Mouse (Mus musculus) heart, embryonic 10.5 days (tissue): ENCODE results near the gene Magi1. TPM values are rescaled to one million over a fixed set of nuclear protein-coding genes. Genes with fewer than 3 reads are reported as not detected.

ENCODE experiments used
- DNase-seq: peaks from one replicate; pipeline ENCODE4 v3.0.0-alpha.2; 2017; ENCODE audit warnings: low spot score
- H3K27ac ChIP-seq: fragments of 300-500 bp; sonication (generic); 2 replicates; pipeline ENCODE4 v1.5.1; 2016; ENCODE audit warnings: mild to moderate bottlenecking
- H3K27me3 ChIP-seq: fragments of 300-500 bp; sonication (generic); 2 replicates; pipeline ENCODE4 v1.6.1; 2016; ENCODE audit warnings: mild to moderate bottlenecking; ENCODE audit not compliant: poor library complexity, insufficient read depth, severe bottlenecking
- H3K36me3 ChIP-seq: fragments of 300-500 bp; sonication (generic); 2 replicates; pipeline ENCODE4 v1.6.1; 2016; ENCODE audit warnings: mild to moderate bottlenecking, moderate library complexity
- H3K4me1 ChIP-seq: fragments of 300-500 bp; sonication (generic); 2 replicates; pipeline ENCODE4 v1.6.1; 2016; ENCODE audit warnings: mild to moderate bottlenecking
- H3K4me3 ChIP-seq: fragments of 300-500 bp; sonication (generic); 2 replicates; pipeline ENCODE4 v1.5.1; 2016; ENCODE audit warnings: mild to moderate bottlenecking, moderate library complexity
- H3K9me3 ChIP-seq: fragments of 300-500 bp; sonication (generic); 2 replicates; pipeline ENCODE4 v1.6.1; 2016; ENCODE audit warnings: mild to moderate bottlenecking, moderate library complexity
- WGBS: fragments of 180-500 bp; shearing (Covaris S2); methylation state at CpG from one replicate; pipeline ENCODE4 v1.1.7; 2016; 5-methylcytosine and 5-hydroxymethylcytosine counted together
- polyA plus RNA-seq: library from polyadenylated mRNA; unstranded; fragments of >200 nt; fragmentation: Nextera tagmentation; extraction: Ambion mirVana; gene quantifications from 2 replicates; pipeline ENCODE4 v1.2.1, GENCODE M21; 2016

Gene Magi1
- polyA plus RNA-seq, 1 experiment from 2014 or later, result 10.5 TPM

DNA sequence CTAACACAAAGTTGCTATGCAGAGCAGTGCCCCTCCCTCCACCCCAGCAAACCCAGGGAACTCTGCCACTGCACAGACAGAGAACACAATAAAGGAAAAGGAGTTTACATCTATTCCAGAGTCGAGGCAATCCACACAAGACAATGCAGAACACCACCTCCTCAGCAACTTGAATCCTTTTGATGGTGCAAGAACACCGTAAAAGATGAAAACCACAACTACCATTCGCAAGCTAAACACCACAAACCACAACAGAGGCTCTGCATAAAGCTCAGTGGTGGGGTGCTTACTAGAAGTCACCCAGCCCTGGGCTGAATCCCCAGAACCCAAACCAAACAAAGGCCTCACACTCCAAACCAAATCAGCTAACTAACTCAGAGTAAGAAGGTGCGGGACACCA is 99.4 kb downstream of the Magi1 start:
- Histone ChIP-seq H3K4me1 (peaks cover 75% of the 10 kb centered on the region), H3K4me3 (no peak overlapping the region), H3K27ac (peak overlapping the region; percentile 78; the same call in 1 of the 2 replicates), H3K27me3 (no peaks in the 10 kb centered on the region), H3K36me3 (no peaks in the 10 kb centered on the region), H3K9me3 (no peaks in the 10 kb centered on the region)
- no peak for DNase-seq
- 77% methylated on average over 4 of the region's 4 CpGs for WGBS

- no peaks in the 10 kb centered on the region for H3K9me3 ChIP-seq
- H3K36me3 ChIP-seq, result no peaks in the 10 kb centered on the region
- H3K27ac ChIP-seq, result peak overlapping the region; percentile 78
- peak overlapping the region; percentile 29; the same call in 1 of the 2 replicates for H3K4me3 ChIP-seq
- H3K4me1 ChIP-seq, result peaks cover 75% of the 10 kb centered on the region
- no peak for DNase-seq
- 50% methylated on average over 14 of the region's 14 CpGs for WGBS
- H3K27me3 ChIP-seq, result no peaks in the 10 kb centered on the region
These were observed 100.3 kb downstream of the Magi1 start for GRCm38 (mm10) chr6:94183354-94183851.

- Histone ChIP-seq H3K36me3 (no peaks in the 10 kb centered on the region), H3K4me3 (no peak overlapping the region), H3K9me3 (no peaks in the 10 kb centered on the region), H3K27me3 (no peaks in the 10 kb centered on the region), H3K27ac (peak overlapping the region; percentile 39; the same call in 1 of the 2 replicates), H3K4me1 (peaks cover 80% of the 10 kb centered on the region)
- DNase-seq, result no peak
- WGBS, result 42% methylated on average over 2 of the region's 2 CpGs
These were observed 102.0 kb downstream of the Magi1 start for GRCm38 (mm10) chr6:94181673-94182255.

DNA sequence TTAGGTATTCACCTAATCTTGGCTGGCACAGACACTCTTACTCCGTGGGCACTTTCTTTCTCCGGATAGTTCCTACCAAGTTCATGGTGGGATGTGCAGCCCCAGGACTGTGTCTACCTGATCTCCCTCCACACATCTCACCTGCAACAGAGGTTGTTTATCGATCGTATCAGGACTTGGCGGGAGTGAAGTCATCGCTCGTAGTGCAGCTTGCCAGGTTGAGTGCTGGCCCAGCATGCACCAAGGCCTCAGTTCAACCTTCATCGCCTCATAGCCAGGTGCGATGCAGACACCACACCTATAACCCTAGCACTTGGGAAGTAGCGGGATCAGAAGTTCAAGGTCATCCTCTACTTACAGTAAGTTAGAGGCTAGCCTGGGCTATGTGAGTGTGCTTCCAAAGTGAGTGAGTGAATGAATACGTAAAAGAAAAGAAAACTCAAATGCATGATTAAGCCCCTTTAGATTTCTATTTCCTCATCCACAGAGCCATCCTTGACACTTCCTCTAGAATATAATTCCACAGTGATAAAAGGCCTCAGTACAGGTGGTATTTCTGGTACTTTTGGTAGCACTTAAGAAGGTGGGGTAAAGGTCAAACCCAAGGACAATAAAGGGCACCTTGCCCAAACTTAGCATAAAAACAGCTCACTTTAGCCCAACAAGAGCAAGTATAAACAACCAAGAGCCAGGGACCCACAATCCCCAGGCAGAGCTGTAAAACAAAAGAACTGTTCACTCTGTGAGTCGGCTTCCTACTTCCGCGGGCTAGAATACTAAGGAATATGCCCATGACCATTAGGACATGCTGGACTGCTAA is 103.2 kb downstream of the Magi1 start:
- DNase-seq, result no peak
- Histone ChIP-seq H3K4me3 (no peak overlapping the region), H3K27me3 (no peaks in the 10 kb centered on the region), H3K27ac (0 out of 2 replicates have a peak overlapping the region, but pooled peaks have one; percentile 25), H3K4me1 (peaks cover 74% of the 10 kb centered on the region), H3K9me3 (no peaks in the 10 kb centered on the region), H3K36me3 (no peaks in the 10 kb centered on the region)
- WGBS, result 91% methylated on average over 14 of the region's 14 CpGs

- WGBS, result 65% methylated on average over 3 of the region's 3 CpGs
- H3K4me1 ChIP-seq, result peaks cover 54% of the 10 kb centered on the region
- H3K4me3 ChIP-seq, result no peak overlapping the region
- H3K27ac ChIP-seq, result peak overlapping the region; percentile 23; the same call in 1 of the 2 replicates
- no peaks in the 10 kb centered on the region for H3K36me3 ChIP-seq
- no peak for DNase-seq
- no peaks in the 10 kb centered on the region for H3K9me3 ChIP-seq
- H3K27me3 ChIP-seq, result no peaks in the 10 kb centered on the region
These were observed 106.2 kb downstream of the Magi1 start for GRCm38 (mm10) chr6:94177559-94177958.

DNA sequence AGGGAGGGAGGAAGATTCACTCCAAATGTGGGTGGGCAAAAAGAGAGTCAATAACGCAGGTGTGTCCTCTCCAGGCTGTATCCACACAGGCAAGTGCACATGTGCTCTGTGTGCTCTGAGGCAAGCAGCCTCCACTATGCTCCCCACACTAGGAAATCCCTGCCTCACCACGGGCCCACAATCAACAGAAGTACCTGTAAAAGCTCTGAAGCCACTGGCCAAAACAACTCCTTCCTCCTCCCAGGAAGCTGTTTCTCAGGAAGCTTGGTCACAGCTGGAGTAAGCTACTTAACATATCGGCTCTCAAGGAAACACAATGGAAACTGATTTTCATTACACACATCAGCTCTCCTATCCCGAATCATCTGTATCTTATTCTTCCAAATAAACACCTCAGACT is 107.0 kb downstream of the Magi1 start:
- Histone ChIP-seq H3K4me1 (peaks cover 53% of the 10 kb centered on the region), H3K27me3 (no peaks in the 10 kb centered on the region), H3K36me3 (no peaks in the 10 kb centered on the region), H3K4me3 (no peak overlapping the region), H3K27ac (peak overlapping the region; percentile 44; the same call in 1 of the 2 replicates), H3K9me3 (no peaks in the 10 kb centered on the region)
- WGBS, result 27% methylated on average over 4 of the region's 4 CpGs
- DNase-seq, result no peak

DNA sequence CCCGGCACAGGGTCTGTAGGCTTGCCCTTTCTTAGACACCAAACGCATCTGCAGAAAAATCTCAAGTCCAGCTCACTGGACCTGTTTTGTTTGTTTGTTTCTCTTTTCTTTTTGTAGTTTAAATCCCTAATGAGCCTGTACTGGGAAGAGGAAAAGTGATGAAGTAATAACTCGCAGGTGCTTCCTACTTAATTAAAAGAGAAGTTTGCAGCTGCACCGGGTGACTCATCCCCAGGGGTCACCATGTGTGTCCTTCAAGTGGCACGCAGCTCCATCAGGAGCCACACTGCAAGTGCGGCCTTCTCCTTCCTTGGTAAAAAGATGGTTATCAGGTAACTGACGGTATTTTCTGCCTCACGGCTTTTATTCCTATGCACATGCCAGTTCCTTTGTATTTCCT is 112.5 kb downstream of the Magi1 start:
- WGBS, result 43% methylated on average over 8 of the region's 8 CpGs
- Histone ChIP-seq H3K4me3 (no peak overlapping the region), H3K27me3 (no peaks in the 10 kb centered on the region), H3K27ac (peak overlapping the region; percentile 43; the same call in 1 of the 2 replicates), H3K9me3 (no peaks in the 10 kb centered on the region), H3K36me3 (no peaks in the 10 kb centered on the region), H3K4me1 (peaks cover 52% of the 10 kb centered on the region)
- no peak for DNase-seq

DNA sequence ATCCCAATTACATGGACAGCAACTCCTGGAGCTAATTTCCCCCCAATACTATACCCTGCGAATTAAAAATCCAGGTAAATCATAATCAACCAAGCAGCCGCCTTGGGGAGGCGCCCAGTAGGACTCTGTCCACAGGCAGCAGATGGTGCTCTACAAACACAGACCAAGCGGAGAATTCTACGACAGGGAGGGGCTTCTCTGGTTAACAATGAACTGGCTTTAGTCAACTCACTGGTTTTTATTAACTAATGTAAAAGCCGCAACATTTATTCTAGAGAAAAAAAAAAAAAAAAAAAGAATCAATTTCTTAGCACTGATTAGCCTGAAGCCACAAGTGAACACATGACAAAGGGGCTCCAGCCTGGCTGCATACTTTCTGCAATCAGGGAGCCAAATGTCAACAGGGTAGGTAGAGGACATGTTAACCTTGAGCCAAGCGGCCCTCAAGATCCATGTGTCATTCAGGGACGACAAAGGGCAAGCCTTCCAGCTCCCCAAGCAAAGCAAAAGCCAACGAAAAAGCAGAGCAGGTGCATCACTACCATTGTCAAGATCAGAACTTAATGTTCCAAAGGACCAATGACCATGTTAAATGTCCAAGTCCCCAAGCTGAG is 114.0 kb downstream of the Magi1 start:
- Histone ChIP-seq H3K27me3 (no peaks in the 10 kb centered on the region), H3K9me3 (no peaks in the 10 kb centered on the region), H3K4me3 (no peak overlapping the region), H3K36me3 (no peaks in the 10 kb centered on the region), H3K4me1 (peaks cover 64% of the 10 kb centered on the region), H3K27ac (peak overlapping the region; percentile 69)
- 64% methylated on average over 9 of the region's 9 CpGs for WGBS
- no peak for DNase-seq

DNA sequence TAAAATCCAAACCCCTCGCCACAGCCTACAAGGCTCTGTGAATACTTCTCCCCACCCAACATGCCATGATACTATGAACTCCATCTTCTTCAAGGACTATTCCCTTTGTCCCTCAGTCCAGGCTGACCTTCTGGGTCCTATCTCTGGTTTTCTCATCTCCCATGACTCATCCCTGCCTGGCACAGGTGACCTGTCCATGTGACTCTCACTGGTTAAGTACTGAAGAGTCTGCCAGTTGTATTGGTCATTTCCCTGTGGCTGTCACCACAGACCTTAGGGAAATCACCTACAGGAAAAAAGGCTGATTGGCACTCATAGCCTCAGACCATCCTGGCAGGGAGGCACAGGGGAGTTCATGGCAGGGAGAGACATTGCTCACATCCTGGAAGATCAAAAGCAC is 117.8 kb downstream of the Magi1 start:
- WGBS, result 79% methylated on average over 1 of the region's 1 CpGs
- H3K4me3 ChIP-seq, result no peak overlapping the region
- no peaks in the 10 kb centered on the region for H3K36me3 ChIP-seq
- H3K27ac ChIP-seq, result peak overlapping the region; percentile 81
- no peak for DNase-seq
- peaks cover 73% of the 10 kb centered on the region for H3K4me1 ChIP-seq
- H3K27me3 ChIP-seq, result no peaks in the 10 kb centered on the region
- no peaks in the 10 kb centered on the region for H3K9me3 ChIP-seq

DNA sequence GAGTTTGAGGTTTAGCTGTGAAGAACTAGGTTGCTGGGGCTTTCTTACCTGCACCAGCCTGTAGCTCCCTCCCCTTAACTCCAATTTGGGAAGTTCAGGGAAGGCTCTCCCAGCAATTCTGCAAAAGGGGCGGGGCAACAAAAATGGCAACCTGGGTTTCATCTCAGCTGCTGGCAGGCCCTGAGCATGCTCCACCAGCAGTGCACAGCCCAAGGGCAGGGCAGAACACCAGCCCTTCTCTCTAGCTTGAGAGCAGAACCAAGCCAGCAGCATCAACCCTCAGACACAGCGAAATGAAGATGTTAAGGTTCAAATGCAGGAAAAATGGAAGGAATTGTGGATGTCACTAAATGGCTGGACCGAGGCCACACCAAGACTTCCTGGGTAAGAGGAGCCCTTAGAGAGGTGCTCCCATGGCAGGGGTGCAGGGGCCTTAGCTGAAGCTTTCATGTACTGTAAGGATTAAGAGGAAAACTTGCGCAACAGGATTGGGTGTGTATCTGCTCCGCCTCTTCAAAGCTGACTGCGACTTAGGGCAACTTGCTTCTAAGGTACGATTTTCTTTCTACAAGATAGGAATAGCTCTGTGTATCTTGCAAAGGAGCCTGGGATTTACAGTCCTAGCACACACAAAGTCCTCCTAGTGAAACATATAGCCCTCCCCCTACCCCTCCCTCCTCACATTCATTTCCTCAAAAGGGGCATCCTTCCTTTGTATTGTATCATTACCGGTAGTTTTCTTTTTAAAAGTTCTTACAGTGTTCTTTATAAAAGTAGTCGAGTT is 118.8 kb downstream of the Magi1 start:
- peak overlapping the region; percentile 65 for H3K27ac ChIP-seq
- 73% methylated on average over 9 of the region's 9 CpGs for WGBS
- H3K36me3 ChIP-seq, result no peaks in the 10 kb centered on the region
- H3K27me3 ChIP-seq, result no peaks in the 10 kb centered on the region
- H3K9me3 ChIP-seq, result no peaks in the 10 kb centered on the region
- no peak for DNase-seq
- H3K4me3 ChIP-seq, result no peak overlapping the region
- peaks cover 77% of the 10 kb centered on the region for H3K4me1 ChIP-seq

GRCm38 (mm10) chr6:94163325-94163995 is 120.3 kb downstream of the Magi1 start:
- no peaks in the 10 kb centered on the region for H3K27me3 ChIP-seq
- H3K4me1 ChIP-seq, result peaks cover 81% of the 10 kb centered on the region

DNA sequence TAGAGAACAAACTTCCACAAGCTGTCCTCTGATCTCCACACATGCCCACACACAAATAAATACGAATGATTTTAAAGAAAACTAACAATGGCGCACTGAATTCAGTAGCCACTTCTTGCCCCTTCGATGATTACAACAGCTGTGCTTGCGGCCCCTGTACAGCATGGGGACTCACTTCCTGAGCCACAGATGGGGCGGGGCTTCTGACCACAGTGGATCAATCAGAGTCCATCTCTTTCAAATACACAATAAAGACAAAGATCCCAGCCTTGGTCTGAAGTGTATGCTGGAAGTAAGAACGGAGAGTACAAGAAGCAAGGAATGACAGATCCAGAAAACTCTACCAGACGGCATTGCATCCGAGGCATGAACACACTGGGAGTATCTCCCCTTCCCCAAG is 120.8 kb downstream of the Magi1 start:
- no peak for DNase-seq
- no peaks in the 10 kb centered on the region for H3K9me3 ChIP-seq
- 66% methylated on average over 8 of the region's 8 CpGs for WGBS
- peak overlapping the region; percentile 67 for H3K27ac ChIP-seq
- H3K4me3 ChIP-seq, result 0 out of 2 replicates have a peak overlapping the region, but pooled peaks have one; percentile 2
- H3K27me3 ChIP-seq, result no peaks in the 10 kb centered on the region
- no peaks in the 10 kb centered on the region for H3K36me3 ChIP-seq
- peaks cover 83% of the 10 kb centered on the region for H3K4me1 ChIP-seq

More at GRCm38 (mm10) chr6:94163325-94163995, 120.3 kb downstream of the Magi1 start:
- H3K9me3 ChIP-seq, result no peaks in the 10 kb centered on the region
- no peaks in the 10 kb centered on the region for H3K36me3 ChIP-seq
- 0 out of 2 replicates have a peak overlapping the region, but pooled peaks have one; percentile 2 for H3K4me3 ChIP-seq
- H3K27ac ChIP-seq, result peak overlapping the region; percentile 67
- DNase-seq, result no peak
- WGBS, result 48% methylated on average over 9 of the region's 9 CpGs
